Mouse (Mus musculus) ES-E14 (cell line): ENCODE data around the gene Hcn4. TPM values are rescaled to one million over a fixed set of nuclear protein-coding genes. Genes with fewer than 3 reads are reported as not detected.

ENCODE experiments used
- DNase-seq: peaks from one replicate; pipeline ENCODE4 v3.0.0-alpha.2; 2013; ENCODE audit warnings: low read depth, low spot score
- H3K27ac ChIP-seq: 2 replicates; pipeline ENCODE4 v1.5.1; 2012; ENCODE audit warnings: low read depth, mild to moderate bottlenecking, low read length, moderate library complexity, mixed read lengths; ENCODE audit not compliant: poor library complexity, insufficient read depth, severe bottlenecking
- H3K36me3 ChIP-seq: 2 replicates; pipeline ENCODE4 v1.6.1; 2012; ENCODE audit warnings: mild to moderate bottlenecking, low read length, moderate library complexity, mixed read lengths; ENCODE audit not compliant: control insufficient read depth, poor library complexity, insufficient read depth, severe bottlenecking
- H3K4me1 ChIP-seq, 2 experiments: fragments of 150-350 bp in 1 of 2; sonication (generic) in 1 of 2; 2 replicates each; pipeline ENCODE4 v1.6.1; 2012; ENCODE audit warnings: low read length in 2 of 2, mild to moderate bottlenecking in 1 of 2, mixed read lengths in 1 of 2; ENCODE audit not compliant: control insufficient read depth in 2 of 2, insufficient read depth in 2 of 2, poor library complexity in 1 of 2
- H3K4me3 ChIP-seq, 2 experiments: fragments of 150-350 bp in 1 of 2; sonication (generic) in 1 of 2; 2 replicates each; pipeline ENCODE4 v1.5.1; 2012; ENCODE audit warnings: low read length in 2 of 2, low read depth in 1 of 2, mild to moderate bottlenecking in 1 of 2, mixed read lengths in 1 of 2; ENCODE audit not compliant: insufficient read depth in 1 of 2, poor library complexity in 1 of 2, severe bottlenecking in 1 of 2
- H3K9ac ChIP-seq: 2 replicates; pipeline ENCODE4 v1.6.1; 2012; ENCODE audit warnings: low read depth, mild to moderate bottlenecking, low read length, mixed read lengths; ENCODE audit not compliant: poor library complexity, insufficient read depth, severe bottlenecking
- H3K9me3 ChIP-seq: fragments of 150-350 bp; sonication (generic); 2 replicates; pipeline ENCODE4 v1.6.1; 2012; ENCODE audit warnings: low read depth, mild to moderate bottlenecking, low read length; ENCODE audit not compliant: control insufficient read depth, insufficient read depth
- CHD2 ChIP-seq: IDR thresholded peaks from 2 replicates; pipeline ENCODE4 v1.6.1; 2014; ENCODE audit warnings: mild to moderate bottlenecking, low read depth, low read length, inconsistent platforms
- HCFC1 ChIP-seq: IDR thresholded peaks from 2 replicates; pipeline ENCODE4 v1.6.1; 2012; ENCODE audit warnings: low read length, inconsistent platforms, borderline replicate concordance; ENCODE audit not compliant: insufficient read depth
- MAFK ChIP-seq: IDR thresholded peaks from 2 replicates; pipeline ENCODE4 v1.6.1; 2014; ENCODE audit warnings: mild to moderate bottlenecking, low read depth, low read length, inconsistent platforms; ENCODE audit not compliant: insufficient read depth
- ZC3H11A ChIP-seq: IDR thresholded peaks from 2 replicates; pipeline ENCODE4 v1.6.1; 2012; ENCODE audit warnings: low read depth, mild to moderate bottlenecking, inconsistent platforms, low read length, borderline replicate concordance
- ZNF384 ChIP-seq: IDR thresholded peaks from 2 replicates; pipeline ENCODE4 v1.6.1; 2012; ENCODE audit warnings: low read depth, low read length, inconsistent platforms
- in situ Hi-C, 2 experiments: fragments of 600-800 bp; cut with MboI; formaldehyde crosslinking; loops; one replicate each; pipeline ENCODE4 v1.15.1; 2025; ENCODE audit warnings: low sequenced_read_pairs in 2 of 2, inconsistent platforms in 1 of 2; ENCODE audit not compliant: unreplicated experiment in 2 of 2
- total RNA-seq: library from RNA; depleted of rRNA; stranded (reverse); fragments of 300-350 nt; gene quantifications from 2 replicates; pipeline ENCODE4 v1.2.3, GENCODE M21; 2012

Gene Hcn4
- total RNA-seq, 1 experiment: 0.22 TPM

GRCm38 (mm10) chr9:58815552-58816260, 7.5 kb upstream of the Hcn4 start:
- no peak overlapping the region for H3K27ac ChIP-seq
- no peak overlapping the region for H3K4me3 ChIP-seq
- TF ChIP-seq HCFC1: no peak
- TF ChIP-seq ZNF384: no peak
- no peak for TF ChIP-seq ZC3H11A
- no peak for TF ChIP-seq MAFK
- no peak for TF ChIP-seq CHD2
- H3K9me3 ChIP-seq: no peaks in the 10 kb centered on the region
- no peaks in the 10 kb centered on the region for H3K36me3 ChIP-seq
- no peaks in the 10 kb centered on the region for H3K4me1 ChIP-seq
- in situ Hi-C loops: no loop called here
- H3K9ac ChIP-seq: no peak overlapping the region
- DNase-seq: no peak

DNA sequence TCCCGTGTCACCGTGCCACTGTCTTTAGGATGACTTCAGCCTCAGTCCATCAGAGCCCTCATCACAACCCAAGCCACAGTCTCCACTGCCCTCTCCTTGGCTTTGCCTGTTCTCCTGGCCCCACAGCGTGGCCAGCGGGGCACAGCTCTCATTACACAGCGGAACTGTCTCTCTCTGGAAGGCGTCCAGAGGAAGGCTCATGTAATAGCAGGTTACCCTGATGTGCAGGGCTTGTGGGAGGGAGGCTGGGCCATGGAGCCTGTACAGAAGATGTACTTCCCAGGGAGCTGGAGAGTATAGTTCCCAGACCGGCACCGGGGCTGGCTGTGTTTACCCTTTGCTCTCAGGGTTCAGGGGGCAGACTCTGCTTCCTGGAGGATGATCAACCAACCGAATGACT, 6.8 kb upstream of the Hcn4 start:
- no peak for TF ChIP-seq MAFK
- TF ChIP-seq ZNF384: no peak
- no peak for TF ChIP-seq HCFC1
- TF ChIP-seq CHD2: no peak
- TF ChIP-seq ZC3H11A: no peak
- Histone ChIP-seq H3K4me1 (peaks cover 0 to 2% of the 10 kb centered on the region in 2 experiments; a peak in 1 of 4 replicates), H3K9me3 (no peaks in the 10 kb centered on the region), H3K4me3 (no peak overlapping the region), H3K27ac (no peak overlapping the region), H3K9ac (no peak overlapping the region), H3K36me3 (no peaks in the 10 kb centered on the region)
- no peak for DNase-seq
- in situ Hi-C loops: no loop called here

GRCm38 (mm10) chr9:58817676-58818075, 5.5 kb upstream of the Hcn4 start:
- TF ChIP-seq MAFK (no peak), HCFC1 (no peak), ZC3H11A (no peak), ZNF384 (no peak), CHD2 (no peak)
- Histone ChIP-seq H3K4me3 (no peak overlapping the region), H3K27ac (no peak overlapping the region), H3K9me3 (no peaks in the 10 kb centered on the region), H3K4me1 (peaks cover 0 to 3% of the 10 kb centered on the region in 2 experiments; a peak in 1 of 4 replicates), H3K9ac (no peak overlapping the region), H3K36me3 (no peaks in the 10 kb centered on the region)
- in situ Hi-C loops: no loop called here
- DNase-seq: no peak

GRCm38 (mm10) chr9:58822431-58823091, 651 bp upstream of the Hcn4 start:
- Histone ChIP-seq H3K4me3 (peak overlapping the region; percentile 80 to 84), H3K27ac (no peak overlapping the region)
- in situ Hi-C loops: no loop called here

More at GRCm38 (mm10) chr9:58822431-58823091, 651 bp upstream of the Hcn4 start:
- TF ChIP-seq CHD2 (peak; percentile 73; the same call in 1 of the 2 replicates), MAFK (no peak)
- H3K9ac ChIP-seq: peak overlapping the region; percentile 67
- no peaks in the 10 kb centered on the region for H3K36me3 ChIP-seq
- H3K9me3 ChIP-seq: no peaks in the 10 kb centered on the region
- H3K4me1 ChIP-seq: peaks cover 0 to 4% of the 10 kb centered on the region in 2 experiments; a peak in 1 of 4 replicates
- DNase-seq: peak; percentile 81
